Mouse (Mus musculus) effector memory CD4-positive, alpha-beta T cell, adult 5 months (primary cell): Measurements from ENCODE around the gene Gm2012. TPM values are rescaled to one million over a fixed set of nuclear protein-coding genes. Genes with fewer than 3 reads are reported as not detected.

Experiments used
- polyA plus RNA-seq: library from polyadenylated mRNA; unstranded; fragments of 100-300 nt; shearing (Covaris generic); gene quantifications from one replicate; pipeline ENCODE4 v1.2.1, GENCODE M21; 2017

The Gm2012 gene
- not detected for polyA plus RNA-seq

DNA sequence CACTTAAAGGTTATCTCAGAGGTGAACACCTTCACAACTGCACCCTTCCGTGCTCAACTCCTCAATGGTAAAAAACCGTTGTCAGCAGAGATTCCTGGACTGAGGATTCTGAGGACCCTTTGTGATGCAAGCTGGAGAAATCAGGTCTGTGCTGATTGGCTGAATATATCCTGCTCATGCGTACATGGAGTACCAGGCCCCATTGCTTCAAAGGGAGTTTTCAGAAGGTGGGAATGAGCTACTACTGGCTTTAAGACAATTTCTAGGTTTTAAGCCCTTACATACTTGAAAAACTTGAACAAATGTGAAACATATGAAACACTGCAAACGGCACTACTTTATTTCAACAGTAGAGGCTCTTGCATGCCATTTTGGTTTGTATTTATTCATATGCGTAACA, at the start of gene Gm2012:
TSS of gene Gm2012 (minus strand) at position 101 of the 400 bp plus-strand sequence.

Other genes starting within 250 kb of the Gm2012 start
- gene Gm5168, start 180.3 kb downstream of the Gm2012 start, polyA plus RNA-seq: not detected
- gene Gm2030, start 78.7 kb upstream of the Gm2012 start, polyA plus RNA-seq: not detected